Mouse (Mus musculus) liver, adult (tissue): ENCODE data around the gene Olfr1434.
"Not testable (repeated sequence)": the region's sequence is repeated elsewhere in the genome, so short reads cannot be mapped to it uniquely, and the experiment has no call there.

Experiments used
- GATA4 ChIP-seq: IDR thresholded peaks from 2 replicates; pipeline ENCODE4 v1.6.1; 2014; ENCODE audit warnings: mild to moderate bottlenecking, low read length; ENCODE audit not compliant: insufficient replicate concordance

The Olfr1434 gene

DNA sequence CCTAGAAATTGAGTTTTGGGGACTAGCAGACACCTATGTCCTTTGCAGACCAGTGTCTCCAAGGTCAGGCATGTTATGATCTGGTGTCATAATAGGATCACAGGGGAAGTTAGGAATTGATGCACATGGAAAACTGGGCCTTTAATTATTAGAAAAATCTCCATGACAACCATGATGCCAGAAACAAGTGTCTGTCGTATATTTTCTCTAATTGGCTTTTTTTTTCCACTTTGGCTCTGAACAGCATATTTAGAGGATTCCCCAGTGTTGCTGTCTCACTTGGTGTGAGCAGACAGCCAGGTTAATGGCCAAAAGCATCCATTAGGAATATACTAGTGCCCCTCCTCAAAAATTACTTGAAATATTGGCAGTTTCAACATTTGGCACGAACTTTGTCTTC lies at the start of gene Olfr1434:
Olfr1434 (plus strand) TSS at position 301 of the 400 bp plus-strand sequence.
- TF ChIP-seq GATA4, result no peak

DNA sequence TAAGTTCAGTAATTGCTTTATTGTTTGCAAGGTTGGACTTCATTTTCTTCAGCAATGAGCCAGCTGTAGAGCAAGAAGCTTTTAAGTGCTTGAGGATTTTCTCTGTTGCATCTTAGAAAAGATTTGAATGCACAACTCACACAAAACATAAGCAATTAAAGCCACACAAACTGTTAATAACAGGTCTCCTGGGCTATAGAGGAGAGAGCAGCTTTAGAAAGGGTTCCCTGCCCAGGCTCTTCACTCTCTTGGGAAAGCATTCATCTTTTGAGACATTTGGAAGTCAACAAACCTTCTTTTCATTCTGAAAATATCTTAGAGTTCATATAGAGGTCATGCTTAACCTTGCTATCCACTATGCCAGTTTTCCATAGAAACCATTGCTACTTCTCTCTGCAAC lies 47.2 kb upstream of the Olfr1434 start, which contains the start of gene Olfr1432:
Olfr1432 (minus strand) TSS at position 101 of the 400 bp plus-strand sequence.
- TF ChIP-seq GATA4, result not testable (repeated sequence)

DNA sequence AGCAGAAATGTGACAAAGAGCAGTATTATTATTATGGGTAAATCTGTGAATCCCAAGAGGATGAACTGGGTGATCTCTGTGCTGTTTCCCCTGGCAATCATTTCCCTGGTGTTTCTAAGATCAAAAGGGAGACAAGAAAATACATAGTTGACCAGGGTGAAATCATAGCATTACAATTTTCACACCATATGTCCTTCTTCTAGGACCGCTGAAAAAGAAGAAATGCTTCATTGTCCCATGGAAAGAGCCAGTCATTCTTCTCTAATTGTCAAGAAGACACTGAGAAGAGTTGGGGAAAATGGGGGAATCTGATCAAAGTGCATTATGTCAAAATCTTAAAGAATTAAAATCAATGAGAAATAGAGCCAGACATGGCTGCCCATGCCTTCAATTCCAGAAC lies 38.1 kb upstream of the Olfr1434 start, which contains the start of gene Olfr262:
Olfr262 (minus strand) TSS at position 101 of the 400 bp plus-strand sequence.
- no peak for TF ChIP-seq GATA4

DNA sequence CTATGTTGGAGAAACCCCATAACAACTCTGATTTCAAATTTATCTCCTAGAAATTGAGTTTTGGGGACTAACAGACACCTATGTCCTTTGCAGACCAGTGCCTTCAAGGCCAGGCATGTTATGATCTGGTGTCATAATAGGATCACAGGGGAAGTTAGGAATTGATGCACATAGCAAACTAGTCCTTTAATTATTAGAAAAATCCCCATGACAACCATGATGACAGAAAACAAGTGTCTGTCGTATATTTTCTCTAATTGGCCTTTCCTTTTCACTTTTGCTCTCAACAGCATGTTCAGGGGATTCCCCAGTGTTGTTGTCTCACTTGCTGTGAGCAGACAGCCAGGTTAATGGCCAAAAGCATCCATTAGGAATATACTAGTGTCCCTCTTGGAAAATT lies 18.9 kb upstream of the Olfr1434 start, which contains the start of gene Olfr235:
Olfr235 (plus strand) TSS at position 301 of the 400 bp plus-strand sequence.
- TF ChIP-seq GATA4, result no peak

DNA sequence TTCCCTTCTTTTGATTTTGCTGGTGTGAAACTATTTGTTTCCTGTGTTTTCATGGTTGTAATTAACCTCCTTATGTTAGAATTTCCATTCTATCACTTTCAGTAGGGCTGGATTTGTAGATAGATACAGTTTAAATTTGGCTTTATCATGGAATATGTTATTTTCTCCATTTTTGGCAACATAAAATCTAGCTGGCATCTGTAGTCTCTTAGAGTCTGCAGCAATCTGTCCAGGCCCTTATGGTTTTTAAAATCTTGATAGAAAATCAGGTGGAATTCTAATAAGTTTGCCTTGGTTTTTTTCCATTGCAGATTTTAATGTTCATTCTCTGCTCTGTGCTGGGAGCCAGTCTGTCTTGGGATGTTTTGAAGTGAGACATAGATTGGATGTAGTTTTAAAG lies 13.3 kb downstream of the Olfr1434 start:
- TF ChIP-seq GATA4, result no peak

DNA sequence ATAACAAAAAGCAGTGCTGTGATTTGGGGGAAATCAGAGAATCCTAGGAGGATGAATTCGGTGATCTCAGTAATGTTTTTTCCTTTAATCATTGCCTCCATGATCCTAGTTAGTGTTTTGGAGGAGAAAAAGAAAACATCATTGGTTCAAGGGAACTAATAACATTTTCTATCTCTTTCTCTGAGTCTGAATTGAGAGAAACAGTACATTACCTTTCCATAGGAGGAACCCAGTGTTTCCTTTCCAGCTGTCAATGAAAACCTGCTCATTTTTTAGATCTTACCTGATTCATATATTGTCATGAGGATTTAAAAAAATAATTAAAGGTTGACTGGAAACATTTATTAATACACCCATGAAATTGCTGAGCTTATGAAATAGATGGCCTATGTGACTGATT lies 19.4 kb downstream of the Olfr1434 start, which contains the start of gene Olfr1436:
Olfr1436 (minus strand) TSS at position 101 of the 400 bp plus-strand sequence.
- TF ChIP-seq GATA4, result not testable (repeated sequence)

DNA sequence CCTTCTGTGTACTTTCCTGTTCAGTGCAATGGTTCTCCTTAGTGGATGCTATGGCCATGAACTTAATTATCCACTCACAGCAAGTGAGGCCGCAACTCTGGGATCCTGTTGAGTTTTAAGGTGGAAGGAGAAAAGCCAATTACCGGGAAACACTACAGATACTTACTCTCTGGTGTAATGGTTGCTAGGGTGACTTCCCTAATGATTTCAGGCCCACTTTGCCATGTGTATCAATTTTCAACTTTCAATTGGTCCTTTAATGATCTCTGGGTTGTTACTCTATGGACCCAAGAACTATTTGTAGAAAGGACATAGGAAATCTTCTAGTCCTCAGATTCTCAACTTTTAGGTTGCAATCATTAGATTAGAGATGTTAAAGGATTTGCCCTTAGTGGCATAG lies 45.3 kb downstream of the Olfr1434 start, which contains the start of gene Olfr1437:
Olfr1437 (minus strand) TSS at position 101 of the 400 bp plus-strand sequence.
- TF ChIP-seq GATA4, result no peak
